Mouse (Mus musculus) forebrain, embryonic 11.5 days (tissue): Measurements from ENCODE around the gene Rhobtb1. TPM values are rescaled to one million over a fixed set of nuclear protein-coding genes. Genes with fewer than 3 reads are reported as not detected.

Source experiments
- ATAC-seq: fragments of 200-750 bp; cut with Nextera tagmentation; replicated peaks from 2 replicates; pipeline ENCODE4 v1.8.0; 2017; ENCODE audit warnings: moderate TSS enrichment; ENCODE audit not compliant: low FRiP score
- DNase-seq: peaks from one replicate; pipeline ENCODE4 v3.0.0-alpha.2; 2017; ENCODE audit warnings: low spot score
- H3K27ac ChIP-seq: fragments of 300-500 bp; sonication (generic); 2 replicates; pipeline ENCODE4 v1.5.1; 2014; ENCODE audit warnings: low read depth, low read length
- H3K27me3 ChIP-seq: fragments of 300-500 bp; sonication (generic); 2 replicates; pipeline ENCODE4 v1.6.1; 2014; ENCODE audit warnings: mild to moderate bottlenecking, low read length, mixed read lengths; ENCODE audit not compliant: control insufficient read depth, insufficient read depth
- H3K36me3 ChIP-seq: fragments of 300-500 bp; sonication (generic); 2 replicates; pipeline ENCODE4 v1.6.1; 2014; ENCODE audit warnings: mild to moderate bottlenecking, low read length, moderate library complexity, mixed read lengths; ENCODE audit not compliant: control insufficient read depth, insufficient read depth
- H3K4me1 ChIP-seq: fragments of 300-500 bp; sonication (generic); replicated peaks from 2 replicates; pipeline ENCODE4 v1.6.1; 2014; ENCODE audit warnings: low read length, mixed read lengths; ENCODE audit not compliant: control insufficient read depth, insufficient read depth
- H3K4me2 ChIP-seq: fragments of 300-500 bp; sonication (generic); 2 replicates; pipeline ENCODE4 v1.6.1; 2014; ENCODE audit warnings: low read depth, mild to moderate bottlenecking, low read length, moderate library complexity, mixed read lengths; ENCODE audit not compliant: severe bottlenecking
- H3K4me3 ChIP-seq: fragments of 300-500 bp; sonication (generic); 2 replicates; pipeline ENCODE4 v1.5.1; 2014; ENCODE audit warnings: low read depth, low read length
- H3K9ac ChIP-seq: fragments of 300-500 bp; sonication (generic); 2 replicates; pipeline ENCODE4 v1.6.1; 2014; ENCODE audit warnings: low read length
- H3K9me3 ChIP-seq: fragments of 300-500 bp; sonication (generic); 2 replicates; pipeline ENCODE4 v1.6.1; 2016; ENCODE audit warnings: low read length, mixed read lengths; ENCODE audit not compliant: control insufficient read depth
- WGBS: fragments of 180-500 bp; shearing (Covaris S2); extraction: QIAGEN DNeasy Blood & Tissue Kit; methylation state at CpG from one replicate; pipeline ENCODE4 v1.1.7; 2014; 5-methylcytosine and 5-hydroxymethylcytosine counted together
- polyA plus RNA-seq: library from polyadenylated mRNA; unstranded; fragments of >200 nt; fragmentation: Nextera tagmentation; extraction: Ambion mirVana; gene quantifications from 2 replicates; pipeline ENCODE4 v1.2.1, GENCODE M21; 2014

Rhobtb1 gene
- polyA plus RNA-seq, 1 experiment from 2014 or later = 15.6 TPM

DNA sequence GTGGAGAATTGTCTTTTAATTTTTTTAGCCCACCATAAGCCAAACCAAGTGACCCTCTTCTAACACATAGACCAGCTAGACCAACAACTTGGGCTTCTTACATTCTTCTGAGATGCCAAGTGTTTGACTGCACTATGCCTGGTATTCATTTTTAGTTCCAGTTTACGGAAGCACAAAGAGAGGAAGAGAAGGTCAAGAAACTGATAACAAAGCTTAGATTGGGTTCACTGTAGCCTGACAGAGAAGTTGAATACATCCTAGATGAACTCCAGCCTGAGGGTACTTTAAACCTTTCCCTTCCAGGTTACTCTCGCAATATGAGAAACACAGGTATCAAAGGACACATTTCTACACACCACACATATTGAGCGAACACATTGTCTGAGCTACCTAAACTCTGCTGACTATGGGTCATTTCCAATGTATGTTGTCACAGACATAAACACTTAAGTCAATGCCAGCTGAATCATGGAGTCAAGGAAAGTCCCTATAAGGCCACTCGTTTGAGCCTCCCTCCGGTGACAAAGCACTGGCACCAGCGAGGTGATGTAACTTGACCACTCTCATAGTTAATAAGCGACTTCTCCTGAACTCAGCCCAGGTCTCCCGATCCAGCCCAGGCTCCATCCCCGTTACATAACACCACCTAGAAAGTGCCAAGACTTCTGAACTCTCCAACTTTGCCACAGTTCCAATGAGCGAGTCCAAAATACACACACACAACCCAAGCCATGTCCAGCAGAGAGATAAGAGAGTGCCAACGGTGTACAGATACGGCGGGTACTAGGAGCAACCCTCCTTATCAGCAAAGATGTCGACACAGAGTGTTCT is 67.4 kb downstream of the Rhobtb1 start:
- WGBS = 91% methylated on average over 14 of the region's 14 CpGs
- Histone ChIP-seq H3K4me2 (no peak overlapping the region), H3K9me3 (no peaks in the 10 kb centered on the region), H3K36me3 (peaks cover 3% of the 10 kb centered on the region; the same call in 1 of the 2 replicates), H3K27me3 (no peaks in the 10 kb centered on the region), H3K9ac (no peak overlapping the region), H3K4me1 (peaks cover 5% of the 10 kb centered on the region; the same call in 1 of the 2 replicates), H3K4me3 (no peak overlapping the region), H3K27ac (no peak overlapping the region)
- DNase-seq (no peak), ATAC-seq (no peak)

- Histone ChIP-seq H3K4me2 (no peak overlapping the region), H3K27ac (no peak overlapping the region), H3K9ac (no peak overlapping the region), H3K27me3 (no peaks in the 10 kb centered on the region), H3K4me1 (peaks cover under 1% of the 10 kb centered on the region; the same call in 1 of the 2 replicates), H3K36me3 (peaks cover 3% of the 10 kb centered on the region; the same call in 1 of the 2 replicates), H3K9me3 (no peaks in the 10 kb centered on the region), H3K4me3 (no peak overlapping the region)
- DNase-seq (no peak), ATAC-seq (no peak)
- 96% methylated on average over 2 of the region's 2 CpGs for WGBS
Measured at GRCm38 (mm10) chr10:69219289-69219626, 68.0 kb downstream of the Rhobtb1 start.

DNA sequence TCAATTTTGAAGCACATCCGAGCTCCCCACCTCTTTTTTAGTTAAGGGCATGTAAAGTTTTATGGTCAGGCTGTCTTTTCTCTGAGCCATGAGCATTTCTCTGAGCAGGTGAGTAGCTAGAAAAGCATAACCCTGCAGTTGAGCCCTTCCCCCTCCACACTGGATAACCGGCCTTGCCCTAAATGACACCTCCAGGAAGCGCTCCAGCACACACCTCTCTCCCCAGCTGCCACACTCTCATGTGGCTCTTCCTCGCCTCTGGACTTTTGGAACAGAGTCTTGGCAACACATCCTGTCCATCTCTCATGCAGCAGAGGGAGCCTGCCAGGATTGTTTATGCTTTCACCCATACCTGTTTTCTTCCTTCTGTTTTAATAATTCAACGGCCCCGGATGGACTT is 69.1 kb downstream of the Rhobtb1 start:
- Histone ChIP-seq H3K4me2 (no peak overlapping the region), H3K27me3 (no peaks in the 10 kb centered on the region), H3K4me1 (no peaks in the 10 kb centered on the region), H3K4me3 (no peak overlapping the region), H3K9me3 (no peaks in the 10 kb centered on the region), H3K9ac (no peak overlapping the region), H3K36me3 (peaks cover 3% of the 10 kb centered on the region; the same call in 1 of the 2 replicates), H3K27ac (no peak overlapping the region)
- DNase-seq = no peak
- WGBS = 86% methylated on average over 6 of the region's 6 CpGs
- no peak for ATAC-seq

- no peak overlapping the region for H3K4me3 ChIP-seq
- WGBS = 94% methylated on average over 9 of the region's 9 CpGs
Measured at GRCm38 (mm10) chr10:69221148-69221547, 69.9 kb downstream of the Rhobtb1 start.

GRCm38 (mm10) chr10:69221955-69222354 is 70.7 kb downstream of the Rhobtb1 start:
- no peaks in the 10 kb centered on the region; the same call in 1 of the 2 replicates for H3K36me3 ChIP-seq
- WGBS = 86% methylated on average over 3 of the region's 3 CpGs
- H3K27me3 ChIP-seq = no peaks in the 10 kb centered on the region
- no peak overlapping the region for H3K4me3 ChIP-seq
- DNase-seq (no peak), ATAC-seq (no peak)
- H3K9me3 ChIP-seq = no peaks in the 10 kb centered on the region
- H3K4me2 ChIP-seq = no peak overlapping the region
- no peak overlapping the region for H3K27ac ChIP-seq
- H3K9ac ChIP-seq = no peak overlapping the region
- no peaks in the 10 kb centered on the region for H3K4me1 ChIP-seq

More at GRCm38 (mm10) chr10:69221148-69221547, 69.9 kb downstream of the Rhobtb1 start:
- H3K9ac ChIP-seq = no peak overlapping the region
- no peak for DNase-seq
- H3K36me3 ChIP-seq = peaks cover 3% of the 10 kb centered on the region; the same call in 1 of the 2 replicates
- no peaks in the 10 kb centered on the region for H3K4me1 ChIP-seq
- ATAC-seq = no peak
- H3K9me3 ChIP-seq = no peaks in the 10 kb centered on the region
- no peak overlapping the region for H3K4me2 ChIP-seq
- H3K27ac ChIP-seq = no peak overlapping the region
- no peaks in the 10 kb centered on the region for H3K27me3 ChIP-seq

GRCm38 (mm10) chr10:69223232-69223631 is 72.0 kb downstream of the Rhobtb1 start:
- Histone ChIP-seq H3K27ac (no peak overlapping the region), H3K27me3 (no peaks in the 10 kb centered on the region), H3K4me3 (no peak overlapping the region), H3K9ac (no peak overlapping the region), H3K36me3 (no peaks in the 10 kb centered on the region; the same call in 1 of the 2 replicates), H3K4me1 (no peaks in the 10 kb centered on the region), H3K9me3 (no peaks in the 10 kb centered on the region), H3K4me2 (no peak overlapping the region)
- 97% methylated on average over 4 of the region's 4 CpGs for WGBS
- ATAC-seq (no peak), DNase-seq (no peak)

DNA sequence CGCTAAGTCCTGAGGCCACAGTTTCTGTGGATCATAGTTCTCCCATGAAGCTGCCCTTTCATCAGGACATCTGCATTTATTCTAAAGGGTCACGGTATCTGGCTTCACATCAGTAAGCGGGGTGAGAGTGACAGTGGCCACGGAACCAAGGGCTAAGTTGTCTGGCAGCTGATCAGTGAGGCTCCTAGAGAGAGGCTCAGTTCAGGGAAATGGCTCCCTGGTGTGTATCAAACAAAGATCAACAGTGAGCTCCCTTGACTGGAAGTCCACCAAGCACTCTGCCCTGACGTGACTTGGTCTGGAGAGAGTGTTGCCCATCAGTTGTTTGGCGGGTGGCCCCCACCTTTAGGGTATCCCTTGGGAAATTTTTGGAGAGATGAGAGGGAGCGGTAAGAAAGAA is 73.0 kb downstream of the Rhobtb1 start:
- DNase-seq = no peak
- H3K9ac ChIP-seq = no peak overlapping the region
- H3K4me2 ChIP-seq = no peak overlapping the region
- H3K9me3 ChIP-seq = no peaks in the 10 kb centered on the region
- no peak for ATAC-seq
- H3K4me3 ChIP-seq = no peak overlapping the region
- no peak overlapping the region for H3K27ac ChIP-seq
- no peaks in the 10 kb centered on the region; the same call in 1 of the 2 replicates for H3K36me3 ChIP-seq
- WGBS = 68% methylated on average over 7 of the region's 7 CpGs
- no peaks in the 10 kb centered on the region for H3K4me1 ChIP-seq
- no peaks in the 10 kb centered on the region for H3K27me3 ChIP-seq

DNA sequence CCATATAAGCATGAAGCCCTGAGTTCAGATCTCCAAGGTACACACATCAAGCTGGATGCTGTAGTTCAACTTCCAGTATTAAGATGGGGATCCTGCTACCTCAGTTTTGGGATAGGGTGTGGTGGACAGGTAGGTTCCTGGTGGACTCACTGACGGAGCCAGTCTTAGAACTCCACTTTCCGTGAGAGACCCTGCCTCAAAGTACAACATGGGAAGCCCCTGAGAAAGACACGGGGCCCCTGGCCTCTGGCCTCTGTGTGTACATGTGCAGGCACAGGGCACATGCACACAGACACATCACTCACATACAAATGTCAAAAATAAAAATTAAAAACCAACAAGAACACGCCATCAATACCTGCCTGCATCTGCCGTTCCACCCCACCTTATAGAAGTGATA is 74.2 kb downstream of the Rhobtb1 start:
- H3K27ac ChIP-seq = no peak overlapping the region
- H3K4me1 ChIP-seq = no peaks in the 10 kb centered on the region
- no peak for ATAC-seq
- DNase-seq = no peak
- 93% methylated on average over 5 of the region's 5 CpGs for WGBS
- H3K36me3 ChIP-seq = no peaks in the 10 kb centered on the region; the same call in 1 of the 2 replicates
- H3K9me3 ChIP-seq = no peaks in the 10 kb centered on the region
- no peak overlapping the region for H3K4me2 ChIP-seq
- H3K27me3 ChIP-seq = no peaks in the 10 kb centered on the region
- no peak overlapping the region for H3K9ac ChIP-seq
- no peak overlapping the region for H3K4me3 ChIP-seq

DNA sequence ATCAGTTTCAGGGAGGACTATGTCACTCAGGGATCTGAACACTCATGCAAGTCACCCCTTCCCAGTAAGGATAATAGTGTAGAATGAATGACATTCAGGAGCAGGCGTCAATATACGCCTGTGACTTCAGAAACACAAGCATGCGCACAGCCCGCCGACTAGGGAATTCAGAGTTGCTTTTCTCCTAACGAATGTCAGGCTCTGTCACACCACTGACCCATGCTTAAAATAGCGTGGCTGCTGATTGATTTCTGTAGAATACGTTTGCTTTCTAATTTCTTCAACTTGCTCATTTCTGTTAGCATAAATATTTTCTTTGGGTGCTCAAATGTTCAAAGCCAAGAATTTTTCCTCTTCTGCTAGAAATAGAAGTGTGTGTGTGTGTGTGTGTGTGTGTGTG is 74.7 kb downstream of the Rhobtb1 start:
- ATAC-seq (no peak), DNase-seq (no peak)
- no peak overlapping the region for H3K9ac ChIP-seq
- H3K36me3 ChIP-seq = no peaks in the 10 kb centered on the region; the same call in 1 of the 2 replicates
- 85% methylated on average over 8 of the region's 8 CpGs for WGBS
- no peak overlapping the region for H3K4me3 ChIP-seq
- H3K27ac ChIP-seq = no peak overlapping the region
- H3K27me3 ChIP-seq = no peaks in the 10 kb centered on the region
- H3K4me2 ChIP-seq = no peak overlapping the region
- no peaks in the 10 kb centered on the region for H3K9me3 ChIP-seq
- H3K4me1 ChIP-seq = no peaks in the 10 kb centered on the region
